Mouse (Mus musculus): ENCODE results near the gene Krt6a. TPM values are rescaled to one million over a fixed set of nuclear protein-coding genes. Genes with fewer than 3 reads are reported as not detected.

Gene Krt6a
- polyA plus RNA-seq, 1 experiment: not detected

DNA sequence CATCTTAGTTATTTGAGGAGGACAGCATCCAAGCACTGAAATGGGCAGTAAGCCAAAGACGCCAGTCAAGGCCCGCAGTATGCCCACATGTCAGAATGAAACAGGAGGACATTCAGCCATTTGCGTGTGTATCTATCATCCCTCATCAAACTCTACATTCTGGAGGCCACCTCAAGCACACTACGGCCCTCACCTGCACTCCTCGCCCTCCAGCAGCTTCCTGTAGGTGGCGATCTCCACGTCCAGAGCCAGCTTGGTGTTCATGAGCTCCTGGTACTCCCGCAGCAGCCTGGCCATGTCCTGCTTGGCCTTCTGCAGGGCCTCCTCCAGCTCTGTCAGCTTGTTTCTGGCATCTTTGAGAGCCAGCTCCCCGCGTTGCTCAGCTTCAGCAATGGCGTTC is 14.6 kb upstream of the Krt6a start:
- Histone ChIP-seq H3K27me3 (ENCODE audit: control insufficient read depth, insufficient read depth, insufficient read length) (peaks cover 31% of the 10 kb centered on the region), H3K79me2 (ENCODE audit: control insufficient read depth, insufficient read depth) (no peaks in the 10 kb centered on the region)
- no peak for TF ChIP-seq SRF (IDR thresholded peaks at IDR 0.05; ENCODE audit: control insufficient read depth, insufficient read length, low read depth)
- no peak for TF ChIP-seq MYOG (IDR thresholded peaks at IDR 0.05; ENCODE audit: control insufficient read depth in 1 of 3, insufficient read depth in 1 of 3, insufficient read length in 2 of 3, low read depth in 2 of 3)
- TF ChIP-seq USF1 (IDR thresholded peaks at IDR 0.05; ENCODE audit: low read depth): no peak
- TF ChIP-seq POLR2AphosphoS2 (IDR thresholded peaks at IDR 0.05; ENCODE audit: insufficient read length, low read depth): no peak
- no peak for TF ChIP-seq E2F4 (IDR thresholded peaks at IDR 0.05; ENCODE audit: insufficient read depth)
- no peak for TF ChIP-seq CEBPB (IDR thresholded peaks at IDR 0.05; ENCODE audit: insufficient read depth, poor library complexity, severe bottlenecking)
- no peak for TF ChIP-seq MAX (IDR thresholded peaks at IDR 0.05; ENCODE audit: low read depth)

DNA sequence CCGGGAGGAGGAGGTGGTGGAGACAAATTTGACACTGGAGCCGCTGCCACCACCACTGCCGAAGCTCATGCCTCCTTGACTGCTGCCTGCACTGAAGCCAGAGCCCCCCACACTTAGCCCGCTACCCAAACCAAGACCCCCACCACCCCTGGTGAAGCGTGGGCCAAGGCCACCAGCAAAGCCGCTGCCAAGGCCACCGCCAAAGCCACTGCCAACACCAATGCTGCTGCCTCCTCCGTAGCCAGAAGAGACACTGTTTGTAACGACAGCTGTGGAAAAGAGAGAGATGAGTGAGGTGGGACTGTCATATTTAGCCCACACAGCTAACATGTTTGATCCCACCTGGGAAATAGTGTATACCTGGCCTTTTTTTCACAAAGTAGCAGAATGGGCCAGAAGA is 13.3 kb upstream of the Krt6a start:
- Histone ChIP-seq H3ac (ENCODE audit: control insufficient read depth, insufficient read length) (no peak overlapping the region), H3K36me3 (ENCODE audit: control insufficient read depth, insufficient read depth) (no peaks in the 10 kb centered on the region), H3K27me3 (ENCODE audit: control insufficient read depth, insufficient read depth, insufficient read length) (peaks cover 23% of the 10 kb centered on the region), H3K4me3 (no peak overlapping the region), H3K79me2 (ENCODE audit: control insufficient read depth, insufficient read depth) (no peaks in the 10 kb centered on the region), H3K4me2 (ENCODE audit: low read depth) (no peak overlapping the region)
- TF ChIP-seq POLR2A (IDR thresholded peaks at IDR 0.05; ENCODE audit: insufficient read length, low read depth): no peak
- TF ChIP-seq E2F4 (IDR thresholded peaks at IDR 0.05; ENCODE audit: insufficient read depth): no peak
- TF ChIP-seq TCF12 (IDR thresholded peaks at IDR 0.05; ENCODE audit: insufficient read depth, poor library complexity, severe bottlenecking): no peak
- TF ChIP-seq MAX (IDR thresholded peaks at IDR 0.05; ENCODE audit: low read depth): no peak
- TF ChIP-seq MYOG (IDR thresholded peaks at IDR 0.05; ENCODE audit: control insufficient read depth in 1 of 3, insufficient read depth in 1 of 3, insufficient read length in 2 of 3, low read depth in 2 of 3): no peak
- no peak for TF ChIP-seq REST (IDR thresholded peaks at IDR 0.05; ENCODE audit: insufficient read depth, insufficient read length)
- no peak for TF ChIP-seq TCF3 (IDR thresholded peaks at IDR 0.05; ENCODE audit: insufficient read length, low read depth)

More for the DNA sequence above, 14.6 kb upstream of the Krt6a start:
- no peak overlapping the region for H3ac ChIP-seq (ENCODE audit: control insufficient read depth, insufficient read length)
- H3K4me3 ChIP-seq: no peak overlapping the region
- H3K4me2 ChIP-seq (ENCODE audit: low read depth): no peak overlapping the region
- H3K36me3 ChIP-seq (ENCODE audit: control insufficient read depth, insufficient read depth): no peaks in the 10 kb centered on the region

DNA sequence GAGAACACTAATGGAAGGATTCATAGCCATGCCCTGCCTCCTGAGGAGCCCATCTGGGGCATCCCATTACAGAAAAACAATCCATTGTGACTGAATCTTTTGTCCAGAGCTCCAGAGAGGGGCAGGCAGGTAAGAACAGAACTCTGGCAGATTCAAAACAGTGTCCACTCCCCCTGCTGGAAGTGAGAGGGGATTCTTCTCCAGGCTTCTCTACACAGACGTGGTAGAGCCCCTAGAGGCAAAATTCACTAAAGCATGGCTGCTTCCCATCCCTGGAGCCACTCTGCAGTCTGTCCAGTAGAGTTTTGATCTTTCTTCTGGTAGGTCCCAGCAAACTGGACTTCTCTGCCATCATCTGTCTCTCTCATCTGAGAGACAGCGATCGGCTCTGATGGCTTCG is 10.0 kb upstream of the Krt6a start:
- no peak overlapping the region for H3ac ChIP-seq (ENCODE audit: control insufficient read depth, insufficient read length)
- TF ChIP-seq REST (IDR thresholded peaks at IDR 0.05; ENCODE audit: insufficient read depth, insufficient read length) (no peak), MYOG (IDR thresholded peaks at IDR 0.05; ENCODE audit: control insufficient read depth in 1 of 3, insufficient read depth in 1 of 3, insufficient read length in 2 of 3, low read depth in 2 of 3) (no peak), SRF (IDR thresholded peaks at IDR 0.05; ENCODE audit: control insufficient read depth, insufficient read length, low read depth) (no peak), MYOD1 (IDR thresholded peaks at IDR 0.05; ENCODE audit: control insufficient read depth in 1 of 3, insufficient read length in 2 of 3, low read depth in 2 of 3) (no peak), POLR2A (IDR thresholded peaks at IDR 0.05; ENCODE audit: insufficient read length, low read depth) (no peak), TCF3 (IDR thresholded peaks at IDR 0.05; ENCODE audit: insufficient read length, low read depth) (no peak), MAX (IDR thresholded peaks at IDR 0.05; ENCODE audit: low read depth) (no peak), E2F4 (IDR thresholded peaks at IDR 0.05; ENCODE audit: insufficient read depth) (no peak), USF1 (IDR thresholded peaks at IDR 0.05; ENCODE audit: low read depth) (no peak), CEBPB (IDR thresholded peaks at IDR 0.05; ENCODE audit: insufficient read depth, poor library complexity, severe bottlenecking) (no peak), TCF12 (IDR thresholded peaks at IDR 0.05; ENCODE audit: insufficient read depth, poor library complexity, severe bottlenecking) (no peak), POLR2AphosphoS2 (IDR thresholded peaks at IDR 0.05; ENCODE audit: insufficient read length, low read depth) (no peak)
- no peak overlapping the region for H3K4me2 ChIP-seq (ENCODE audit: low read depth)
- no peaks in the 10 kb centered on the region for H3K36me3 ChIP-seq (ENCODE audit: control insufficient read depth, insufficient read depth)
- H3K79me2 ChIP-seq (ENCODE audit: control insufficient read depth, insufficient read depth): no peaks in the 10 kb centered on the region
- H3K27me3 ChIP-seq (ENCODE audit: control insufficient read depth, insufficient read depth, insufficient read length): peaks cover 7% of the 10 kb centered on the region
- H3K4me3 ChIP-seq: no peak overlapping the region

DNA sequence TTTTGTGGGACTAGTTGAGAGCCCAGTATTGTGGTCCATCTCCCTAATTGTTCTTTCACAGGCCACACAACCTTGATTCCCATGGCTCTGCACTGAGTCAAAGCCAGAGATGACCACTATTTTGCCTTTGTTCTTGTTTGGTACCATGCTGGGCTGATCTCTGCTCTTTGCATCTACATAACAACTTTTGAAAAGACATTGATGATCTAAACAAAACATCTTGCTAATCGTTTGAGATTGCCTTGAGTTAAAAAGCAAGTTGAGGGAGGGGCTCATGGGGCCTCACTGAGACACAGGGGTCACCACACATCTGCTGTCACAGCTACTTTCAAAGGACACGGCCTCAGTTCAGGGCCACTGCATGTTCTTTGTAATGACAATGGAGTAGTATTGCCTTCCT is 8.3 kb upstream of the Krt6a start:
- Histone ChIP-seq H3K36me3 (ENCODE audit: control insufficient read depth, insufficient read depth) (no peaks in the 10 kb centered on the region), H3K27me3 (ENCODE audit: control insufficient read depth, insufficient read depth, insufficient read length) (peaks cover 4% of the 10 kb centered on the region), H3K4me3 (no peak overlapping the region), H3K79me2 (ENCODE audit: control insufficient read depth, insufficient read depth) (no peaks in the 10 kb centered on the region), H3K4me2 (ENCODE audit: low read depth) (no peak overlapping the region), H3ac (ENCODE audit: control insufficient read depth, insufficient read length) (no peak overlapping the region)
- TF ChIP-seq REST (IDR thresholded peaks at IDR 0.05; ENCODE audit: insufficient read depth, insufficient read length) (no peak), SRF (IDR thresholded peaks at IDR 0.05; ENCODE audit: control insufficient read depth, insufficient read length, low read depth) (no peak), MYOG (IDR thresholded peaks at IDR 0.05; ENCODE audit: control insufficient read depth in 1 of 3, insufficient read depth in 1 of 3, insufficient read length in 2 of 3, low read depth in 2 of 3) (no peak), USF1 (IDR thresholded peaks at IDR 0.05; ENCODE audit: low read depth) (no peak), MYOD1 (IDR thresholded peaks at IDR 0.05; ENCODE audit: control insufficient read depth in 1 of 3, insufficient read length in 2 of 3, low read depth in 2 of 3) (no peak), POLR2AphosphoS2 (IDR thresholded peaks at IDR 0.05; ENCODE audit: insufficient read length, low read depth) (no peak), CEBPB (IDR thresholded peaks at IDR 0.05; ENCODE audit: insufficient read depth, poor library complexity, severe bottlenecking) (no peak), MAX (IDR thresholded peaks at IDR 0.05; ENCODE audit: low read depth) (no peak), TCF3 (IDR thresholded peaks at IDR 0.05; ENCODE audit: insufficient read length, low read depth) (no peak), POLR2A (IDR thresholded peaks at IDR 0.05; ENCODE audit: insufficient read length, low read depth) (no peak), TCF12 (IDR thresholded peaks at IDR 0.05; ENCODE audit: insufficient read depth, poor library complexity, severe bottlenecking) (no peak), E2F4 (IDR thresholded peaks at IDR 0.05; ENCODE audit: insufficient read depth) (no peak)

DNA sequence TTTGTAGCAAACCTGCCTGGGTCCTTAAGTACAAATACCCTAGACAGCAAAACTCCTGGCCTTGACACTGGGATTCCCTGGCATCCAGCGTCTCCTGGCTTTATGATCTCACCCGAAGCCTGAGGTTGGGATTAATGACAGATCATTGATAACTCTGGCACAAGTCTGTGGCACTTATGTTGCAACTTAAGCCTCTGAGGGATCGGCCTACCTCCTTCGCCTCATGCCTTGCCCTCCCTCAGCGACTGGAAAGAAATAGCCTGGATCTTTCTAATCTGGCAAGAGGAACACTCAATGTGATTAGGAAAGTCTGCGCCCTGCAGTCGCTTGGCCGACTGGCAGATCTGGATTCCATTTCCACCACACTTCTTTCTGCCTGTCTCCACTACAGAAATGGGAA is 5.8 kb upstream of the Krt6a start:
- H3ac ChIP-seq (ENCODE audit: control insufficient read depth, insufficient read length): no peak overlapping the region
- no peaks in the 10 kb centered on the region for H3K79me2 ChIP-seq (ENCODE audit: control insufficient read depth, insufficient read depth)
- no peak overlapping the region for H3K4me3 ChIP-seq
- H3K4me2 ChIP-seq (ENCODE audit: low read depth): no peak overlapping the region
- TF ChIP-seq MYOG (IDR thresholded peaks at IDR 0.05; ENCODE audit: control insufficient read depth in 1 of 3, insufficient read depth in 1 of 3, insufficient read length in 2 of 3, low read depth in 2 of 3) (no peak), MYOD1 (IDR thresholded peaks at IDR 0.05; ENCODE audit: control insufficient read depth in 1 of 3, insufficient read length in 2 of 3, low read depth in 2 of 3) (no peak), USF1 (IDR thresholded peaks at IDR 0.05; ENCODE audit: low read depth) (no peak), REST (IDR thresholded peaks at IDR 0.05; ENCODE audit: insufficient read depth, insufficient read length) (no peak), MAX (IDR thresholded peaks at IDR 0.05; ENCODE audit: low read depth) (no peak), TCF12 (IDR thresholded peaks at IDR 0.05; ENCODE audit: insufficient read depth, poor library complexity, severe bottlenecking) (no peak), SRF (IDR thresholded peaks at IDR 0.05; ENCODE audit: control insufficient read depth, insufficient read length, low read depth) (no peak), POLR2A (IDR thresholded peaks at IDR 0.05; ENCODE audit: insufficient read length, low read depth) (no peak), CEBPB (IDR thresholded peaks at IDR 0.05; ENCODE audit: insufficient read depth, poor library complexity, severe bottlenecking) (no peak), E2F4 (IDR thresholded peaks at IDR 0.05; ENCODE audit: insufficient read depth) (no peak), POLR2AphosphoS2 (IDR thresholded peaks at IDR 0.05; ENCODE audit: insufficient read length, low read depth) (no peak), TCF3 (IDR thresholded peaks at IDR 0.05; ENCODE audit: insufficient read length, low read depth) (no peak)
- no peaks in the 10 kb centered on the region for H3K27me3 ChIP-seq (ENCODE audit: control insufficient read depth, insufficient read depth, insufficient read length)
- no peaks in the 10 kb centered on the region for H3K36me3 ChIP-seq (ENCODE audit: control insufficient read depth, insufficient read depth)
